Mouse (Mus musculus) lung, embryonic 14.5 days (tissue): ENCODE data around the gene Cachd1. TPM values are rescaled to one million over a fixed set of nuclear protein-coding genes. Genes with fewer than 3 reads are reported as not detected.

Experiments
- ATAC-seq: fragments of 200-750 bp; cut with Nextera tagmentation; 2 replicates; pipeline ENCODE4 v1.8.0; 2017; ENCODE audit warnings: mild to moderate bottlenecking, moderate TSS enrichment, moderate library complexity; ENCODE audit not compliant: insufficient read depth
- DNase-seq: peaks from one replicate; pipeline ENCODE4 v3.0.0-alpha.2; 2015
- H3K27ac ChIP-seq: fragments of 300-500 bp; sonication (generic); 2 replicates; pipeline ENCODE4 v1.5.1; 2014; ENCODE audit warnings: low read depth, mild to moderate bottlenecking, moderate library complexity
- H3K27me3 ChIP-seq: fragments of 300-500 bp; sonication (generic); 2 replicates; pipeline ENCODE4 v1.6.1; 2014; ENCODE audit warnings: low read length, control low read depth; ENCODE audit not compliant: insufficient read depth
- H3K36me3 ChIP-seq: fragments of 300-500 bp; sonication (generic); 2 replicates; pipeline ENCODE4 v1.6.1; 2014; ENCODE audit warnings: control low read depth; ENCODE audit not compliant: insufficient read depth
- H3K4me1 ChIP-seq: fragments of 300-500 bp; sonication (generic); 2 replicates; pipeline ENCODE4 v1.6.1; 2014; ENCODE audit warnings: antibody characterized with exemption, control low read depth; ENCODE audit not compliant: insufficient read depth
- H3K4me2 ChIP-seq: fragments of 300-500 bp; sonication (generic); 2 replicates; pipeline ENCODE4 v1.6.1; 2014; ENCODE audit warnings: mild to moderate bottlenecking
- H3K4me3 ChIP-seq: fragments of 300-500 bp; sonication (generic); 2 replicates; pipeline ENCODE4 v1.5.1; 2014; ENCODE audit warnings: low read depth, low read length
- H3K9ac ChIP-seq: fragments of 300-500 bp; sonication (generic); 2 replicates; pipeline ENCODE4 v1.6.1; 2014
- H3K9me3 ChIP-seq: fragments of 300-500 bp; sonication (generic); 2 replicates; pipeline ENCODE4 v1.6.1; 2016; ENCODE audit warnings: low read depth, low read length, control low read depth
- CTCF ChIP-seq: IDR thresholded peaks from 2 replicates; pipeline ENCODE4 v1.5.1; 2016; ENCODE audit warnings: antibody characterized with exemption, low read depth
- WGBS: fragments of 180-500 bp; shearing (Covaris S2); extraction: QIAGEN DNeasy Blood & Tissue Kit; methylation state at CpG from one replicate; pipeline ENCODE4 v1.1.7; 2014; 5-methylcytosine and 5-hydroxymethylcytosine counted together
- polyA plus RNA-seq: library from polyadenylated mRNA; unstranded; fragments of >200 nt; fragmentation: Nextera tagmentation; extraction: Ambion mirVana; gene quantifications from 2 replicates; pipeline ENCODE4 v1.2.1, GENCODE M21; 2014

The Cachd1 gene
- polyA plus RNA-seq, 1 experiment from 2014 or later: 27.9 TPM

DNA sequence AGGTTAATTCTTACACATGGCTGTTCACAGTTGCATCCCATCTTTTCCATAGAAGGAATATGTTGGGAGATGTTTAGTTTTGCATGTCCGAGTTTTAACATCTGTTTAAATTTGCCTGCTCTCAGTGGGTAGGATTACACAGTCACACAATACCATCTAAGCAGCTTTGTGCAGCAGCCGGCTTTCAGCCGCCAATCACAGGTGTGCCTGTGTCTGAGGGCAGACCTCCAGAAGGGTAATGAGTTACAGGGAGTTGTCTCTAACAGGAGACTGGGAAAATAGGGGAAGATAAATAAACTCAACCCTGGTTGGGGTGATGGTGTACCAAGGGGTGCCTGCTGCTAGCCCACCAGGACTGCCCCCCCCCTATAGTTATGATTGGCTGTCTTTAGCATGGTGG lies 299.9 kb downstream of the Cachd1 start:
- H3K4me2 ChIP-seq: no peak overlapping the region
- H3K9ac ChIP-seq: no peak overlapping the region
- H3K4me1 ChIP-seq: no peaks in the 10 kb centered on the region
- no peak overlapping the region for H3K4me3 ChIP-seq
- no peak for TF ChIP-seq CTCF
- H3K9me3 ChIP-seq: no peaks in the 10 kb centered on the region
- no peaks in the 10 kb centered on the region for H3K27me3 ChIP-seq
- DNase-seq (no peak), ATAC-seq (no peak)
- H3K27ac ChIP-seq: no peak overlapping the region
- WGBS: 36% methylated on average over 3 of the region's 3 CpGs
- no peaks in the 10 kb centered on the region for H3K36me3 ChIP-seq

Other genes starting within 250 kb of the Cachd1 start
- gene Gm10577, start 244.0 kb downstream of the Cachd1 start, polyA plus RNA-seq: not detected in 2 replicates